Mouse (Mus musculus): ENCODE measurements at regions not wholly inside any gene's neighbourhood (a gene's known extent, or its start where the extent isn't known, plus 50 kb on each side); places are given as distances from the start of the nearest gene placed in this dataset.

- Histone ChIP-seq H3K4me3 (ENCODE audit: insufficient read depth, low read depth, low read length) (no peak overlapping the region), H3K4me1 (ENCODE audit: control insufficient read depth, insufficient read depth, low read length) (peaks cover 15% of the 10 kb centered on the region), H3K27ac (ENCODE audit: insufficient read depth, low read depth, low read length) (no peak overlapping the region)
- WGBS = 94% methylated on average over 7 of the region's 7 CpGs
- TF ChIP-seq CTCF (IDR thresholded peaks at IDR 0.05; ENCODE audit: insufficient read depth, low read depth, low read length) = no peak
- TF ChIP-seq POLR2A (IDR thresholded peaks at IDR 0.05; ENCODE audit: insufficient read depth, low read depth, low read length) = no peak
These were observed 105.8 kb upstream of the Jun start for GRCm38 (mm10) chr4:95157653-95158430.

GRCm38 (mm10) chr4:95158632-95159424 is 106.8 kb upstream of the Jun start:
- Histone ChIP-seq H3K4me1 (ENCODE audit: control insufficient read depth, insufficient read depth, low read length) (peaks cover 11% of the 10 kb centered on the region), H3K4me3 (ENCODE audit: insufficient read depth, low read depth, low read length) (no peak overlapping the region), H3K27ac (ENCODE audit: insufficient read depth, low read depth, low read length) (no peak overlapping the region)
- TF ChIP-seq POLR2A (IDR thresholded peaks at IDR 0.05; ENCODE audit: insufficient read depth, low read depth, low read length) (no peak), CTCF (IDR thresholded peaks at IDR 0.05; ENCODE audit: insufficient read depth, low read depth, low read length) (no peak)
- 82% methylated on average over 6 of the region's 6 CpGs for WGBS

GRCm38 (mm10) chr4:95159821-95160220 is 107.8 kb upstream of the Jun start:
- TF ChIP-seq POLR2A (IDR thresholded peaks at IDR 0.05; ENCODE audit: insufficient read depth, low read depth, low read length) (no peak), CTCF (IDR thresholded peaks at IDR 0.05; ENCODE audit: insufficient read depth, low read depth, low read length) (no peak)
- Histone ChIP-seq H3K4me3 (ENCODE audit: insufficient read depth, low read depth, low read length) (no peak overlapping the region), H3K27ac (ENCODE audit: insufficient read depth, low read depth, low read length) (no peak overlapping the region), H3K4me1 (ENCODE audit: control insufficient read depth, insufficient read depth, low read length) (peaks cover 3% of the 10 kb centered on the region)
- WGBS = 60% methylated on average over 4 of the region's 4 CpGs

GRCm38 (mm10) chr4:95160465-95160864 is 108.4 kb upstream of the Jun start:
- TF ChIP-seq CTCF (IDR thresholded peaks at IDR 0.05; ENCODE audit: insufficient read depth, low read depth, low read length) = no peak
- TF ChIP-seq POLR2A (IDR thresholded peaks at IDR 0.05; ENCODE audit: insufficient read depth, low read depth, low read length) = no peak
- H3K4me1 ChIP-seq (ENCODE audit: control insufficient read depth, insufficient read depth, low read length) = peaks cover 3% of the 10 kb centered on the region
- H3K27ac ChIP-seq (ENCODE audit: insufficient read depth, low read depth, low read length) = peak overlapping the region; percentile 90; the same call in 1 of the 2 replicates
- no peak overlapping the region for H3K4me3 ChIP-seq (ENCODE audit: insufficient read depth, low read depth, low read length)
- WGBS = 79% methylated on average over 3 of the region's 3 CpGs

- TF ChIP-seq POLR2A (IDR thresholded peaks at IDR 0.05; ENCODE audit: insufficient read depth, low read depth, low read length) (peak; percentile 59), CTCF (IDR thresholded peaks at IDR 0.05; ENCODE audit: insufficient read depth, low read depth, low read length) (no peak)
- WGBS = 3% methylated on average over 53 of the region's 53 CpGs
- Histone ChIP-seq H3K27ac (ENCODE audit: insufficient read depth, low read depth, low read length) (peak overlapping the region; percentile 90), H3K4me3 (ENCODE audit: insufficient read depth, low read depth, low read length) (peak overlapping the region; percentile 65), H3K4me1 (ENCODE audit: control insufficient read depth, insufficient read depth, low read length) (peaks cover 3% of the 10 kb centered on the region)
These were observed 109.1 kb upstream of the Jun start for GRCm38 (mm10) chr4:95160912-95161669.

- TF ChIP-seq CTCF (IDR thresholded peaks at IDR 0.05; ENCODE audit: insufficient read depth, low read depth, low read length) (no peak), POLR2A (IDR thresholded peaks at IDR 0.05; ENCODE audit: insufficient read depth, low read depth, low read length) (no peak)
- Histone ChIP-seq H3K4me3 (ENCODE audit: insufficient read depth, low read depth, low read length) (peak overlapping the region; percentile 65), H3K4me1 (ENCODE audit: control insufficient read depth, insufficient read depth, low read length) (peaks cover 3% of the 10 kb centered on the region), H3K27ac (ENCODE audit: insufficient read depth, low read depth, low read length) (peak overlapping the region; percentile 90)
- 13% methylated on average over 7 of the region's 7 CpGs for WGBS
These were observed 109.6 kb upstream of the Jun start for GRCm38 (mm10) chr4:95161670-95162020.

- Histone ChIP-seq H3K4me1 (ENCODE audit: control insufficient read depth, insufficient read depth, low read length) (peaks cover 3% of the 10 kb centered on the region), H3K4me3 (ENCODE audit: insufficient read depth, low read depth, low read length) (no peak overlapping the region), H3K27ac (ENCODE audit: insufficient read depth, low read depth, low read length) (no peak overlapping the region)
- no peak for TF ChIP-seq POLR2A (IDR thresholded peaks at IDR 0.05; ENCODE audit: insufficient read depth, low read depth, low read length)
- TF ChIP-seq CTCF (IDR thresholded peaks at IDR 0.05; ENCODE audit: insufficient read depth, low read depth, low read length) = no peak
- 76% methylated on average over 9 of the region's 9 CpGs for WGBS
These were observed 110.5 kb upstream of the Jun start for GRCm38 (mm10) chr4:95162386-95163090.

GRCm38 (mm10) chr4:95163403-95163802 is 111.4 kb upstream of the Jun start:
- WGBS = 82% methylated on average over 4 of the region's 4 CpGs
- peaks cover 3% of the 10 kb centered on the region for H3K4me1 ChIP-seq (ENCODE audit: control insufficient read depth, insufficient read depth, low read length)
- H3K27ac ChIP-seq (ENCODE audit: insufficient read depth, low read depth, low read length) = no peak overlapping the region
- TF ChIP-seq CTCF (IDR thresholded peaks at IDR 0.05; ENCODE audit: insufficient read depth, low read depth, low read length) (no peak), POLR2A (IDR thresholded peaks at IDR 0.05; ENCODE audit: insufficient read depth, low read depth, low read length) (no peak)
- no peak overlapping the region for H3K4me3 ChIP-seq (ENCODE audit: insufficient read depth, low read depth, low read length)

Measured in olfactory bulb, adult 2 months (tissue).